Mouse (Mus musculus) limb, embryonic 15.5 days (tissue): ENCODE results near the gene Vwa5b1. TPM values are rescaled to one million over a fixed set of nuclear protein-coding genes. Genes with fewer than 3 reads are reported as not detected.

Experiments
- ATAC-seq: fragments of 200-750 bp; cut with Nextera tagmentation; 2 replicates; pipeline ENCODE4 v1.8.0; 2017; ENCODE audit warnings: low read depth, moderate TSS enrichment; ENCODE audit not compliant: insufficient number of reproducible peaks, low FRiP score, low TSS enrichment
- H3K27ac ChIP-seq: fragments of 300-500 bp; sonication (generic); 2 replicates; pipeline ENCODE4 v1.5.1; 2015; ENCODE audit warnings: moderate library complexity, mild to moderate bottlenecking, inconsistent platforms
- H3K27me3 ChIP-seq: fragments of 300-500 bp; sonication (generic); 2 replicates; pipeline ENCODE4 v1.6.1; 2015; ENCODE audit warnings: inconsistent platforms
- H3K36me3 ChIP-seq: fragments of 300-500 bp; sonication (generic); 2 replicates; pipeline ENCODE4 v1.6.1; 2015; ENCODE audit warnings: inconsistent platforms
- H3K4me1 ChIP-seq: fragments of 300-500 bp; sonication (generic); 2 replicates; pipeline ENCODE4 v1.6.1; 2015; ENCODE audit warnings: inconsistent platforms
- H3K4me2 ChIP-seq: fragments of 300-500 bp; sonication (generic); 2 replicates; pipeline ENCODE4 v1.6.1; 2015; ENCODE audit warnings: mild to moderate bottlenecking, inconsistent platforms
- H3K4me3 ChIP-seq: fragments of 300-500 bp; sonication (generic); 2 replicates; pipeline ENCODE4 v1.5.1; 2015; ENCODE audit warnings: mild to moderate bottlenecking, inconsistent platforms
- H3K9ac ChIP-seq: fragments of 300-500 bp; sonication (generic); 2 replicates; pipeline ENCODE4 v1.6.1; 2015; ENCODE audit warnings: inconsistent platforms
- H3K9me3 ChIP-seq: fragments of 300-500 bp; sonication (generic); 2 replicates; pipeline ENCODE4 v1.6.1; 2016; ENCODE audit warnings: inconsistent platforms
- WGBS: fragments of 180-500 bp; shearing (Covaris S2); methylation state at CpG from one replicate; pipeline ENCODE4 v1.1.7; 2015; 5-methylcytosine and 5-hydroxymethylcytosine counted together
- polyA plus RNA-seq: library from polyadenylated mRNA; unstranded; fragments of >200 nt; fragmentation: Nextera tagmentation; extraction: Ambion mirVana; gene quantifications from 2 replicates; pipeline ENCODE4 v1.2.1, GENCODE M21; 2015

Vwa5b1 gene
- polyA plus RNA-seq = 0.08 and 0.11 TPM in 2 replicates

GRCm38 (mm10) chr4:138635428-138636145 is at the start of gene Vwa5b1:
Gene Vwa5b1 (minus strand): TSS chr4:138635884.
- 22% methylated on average over 8 of the region's 8 CpGs for WGBS
- Histone ChIP-seq H3K36me3 (no peaks in the 10 kb centered on the region), H3K4me3 (no peak within 1 kb of the TSS), H3K9me3 (no peaks in the 10 kb centered on the region), H3K9ac (no peak within 1 kb of the TSS), H3K27ac (no peak within 1 kb of the TSS), H3K27me3 (no peaks in the 10 kb centered on the region), H3K4me2 (no peak within 1 kb of the TSS), H3K4me1 (no peaks in the 10 kb centered on the region)
- ATAC-seq = no peak

- Histone ChIP-seq H3K9ac (no peak overlapping the region), H3K9me3 (no peaks in the 10 kb centered on the region), H3K27ac (no peak overlapping the region), H3K4me3 (no peak overlapping the region), H3K36me3 (no peaks in the 10 kb centered on the region), H3K27me3 (peaks cover 13% of the 10 kb centered on the region; the same call in 1 of the 2 replicates), H3K4me1 (no peaks in the 10 kb centered on the region), H3K4me2 (no peak overlapping the region)
- ATAC-seq = no peak
- WGBS = 71% methylated on average over 2 of the region's 2 CpGs
Observed at GRCm38 (mm10) chr4:138682760-138683159, 47.1 kb upstream of the Vwa5b1 start.

GRCm38 (mm10) chr4:138680124-138680523 is 44.4 kb upstream of the Vwa5b1 start:
- no peaks in the 10 kb centered on the region for H3K4me1 ChIP-seq
- WGBS = 67% methylated on average over 4 of the region's 4 CpGs
- no peaks in the 10 kb centered on the region for H3K36me3 ChIP-seq
- H3K27me3 ChIP-seq = 0 out of 2 replicates have a peak, but pooled peaks cover 4% of the 10 kb centered on the region
- H3K27ac ChIP-seq = no peak overlapping the region
- no peak for ATAC-seq
- H3K9ac ChIP-seq = no peak overlapping the region
- H3K4me3 ChIP-seq = no peak overlapping the region
- H3K4me2 ChIP-seq = no peak overlapping the region
- H3K9me3 ChIP-seq = no peaks in the 10 kb centered on the region

GRCm38 (mm10) chr4:138677579-138677978 is 41.9 kb upstream of the Vwa5b1 start:
- ATAC-seq = no peak
- Histone ChIP-seq H3K27ac (no peak overlapping the region), H3K36me3 (no peaks in the 10 kb centered on the region), H3K4me1 (no peaks in the 10 kb centered on the region), H3K27me3 (0 out of 2 replicates have a peak, but pooled peaks cover 4% of the 10 kb centered on the region), H3K4me2 (no peak overlapping the region), H3K9me3 (no peaks in the 10 kb centered on the region), H3K9ac (no peak overlapping the region), H3K4me3 (no peak overlapping the region)
- WGBS = 23% methylated on average over 16 of the region's 16 CpGs

GRCm38 (mm10) chr4:138676480-138676879 is 40.8 kb upstream of the Vwa5b1 start:
- ATAC-seq = no peak
- Histone ChIP-seq H3K9me3 (no peaks in the 10 kb centered on the region), H3K4me3 (no peak overlapping the region), H3K4me1 (no peaks in the 10 kb centered on the region), H3K9ac (no peak overlapping the region), H3K27me3 (0 out of 2 replicates have a peak, but pooled peaks cover 6% of the 10 kb centered on the region), H3K36me3 (no peaks in the 10 kb centered on the region), H3K27ac (no peak overlapping the region), H3K4me2 (no peak overlapping the region)
- WGBS = 9% methylated on average over 16 of the region's 16 CpGs

- no peak for ATAC-seq
- Histone ChIP-seq H3K4me1 (no peaks in the 10 kb centered on the region), H3K36me3 (no peaks in the 10 kb centered on the region), H3K9ac (no peak overlapping the region), H3K4me2 (no peak overlapping the region), H3K27me3 (0 out of 2 replicates have a peak, but pooled peaks cover 2% of the 10 kb centered on the region), H3K27ac (no peak overlapping the region), H3K9me3 (no peaks in the 10 kb centered on the region), H3K4me3 (no peak overlapping the region)
- 68% methylated on average over 4 of the region's 4 CpGs for WGBS
Observed at GRCm38 (mm10) chr4:138672160-138672559, 36.5 kb upstream of the Vwa5b1 start.

- Histone ChIP-seq H3K4me3 (no peak overlapping the region), H3K27me3 (0 out of 2 replicates have a peak, but pooled peaks cover 2% of the 10 kb centered on the region), H3K36me3 (no peaks in the 10 kb centered on the region), H3K9ac (no peak overlapping the region), H3K9me3 (no peaks in the 10 kb centered on the region), H3K27ac (no peak overlapping the region), H3K4me1 (no peaks in the 10 kb centered on the region), H3K4me2 (no peak overlapping the region)
- WGBS = 75% methylated on average over 11 of the region's 11 CpGs
- ATAC-seq = no peak
Observed at GRCm38 (mm10) chr4:138670093-138670889, 34.6 kb upstream of the Vwa5b1 start.

- no peak overlapping the region for H3K27ac ChIP-seq
- H3K9ac ChIP-seq = no peak overlapping the region
- H3K4me3 ChIP-seq = no peak overlapping the region
- no peaks in the 10 kb centered on the region for H3K4me1 ChIP-seq
- H3K4me2 ChIP-seq = no peak overlapping the region
- H3K27me3 ChIP-seq = no peaks in the 10 kb centered on the region
- no peak for ATAC-seq
- H3K9me3 ChIP-seq = no peaks in the 10 kb centered on the region
- WGBS = 67% methylated on average over 10 of the region's 10 CpGs
- H3K36me3 ChIP-seq = no peaks in the 10 kb centered on the region
Observed at GRCm38 (mm10) chr4:138666521-138666920, 30.8 kb upstream of the Vwa5b1 start.

GRCm38 (mm10) chr4:138659936-138660602 is 24.4 kb upstream of the Vwa5b1 start:
- H3K4me2 ChIP-seq = no peak overlapping the region
- H3K9me3 ChIP-seq = no peaks in the 10 kb centered on the region
- H3K27me3 ChIP-seq = no peaks in the 10 kb centered on the region
- no peak overlapping the region for H3K4me3 ChIP-seq
- no peaks in the 10 kb centered on the region for H3K36me3 ChIP-seq
- WGBS = 80% methylated on average over 11 of the region's 11 CpGs
- H3K9ac ChIP-seq = no peak overlapping the region
- H3K4me1 ChIP-seq = no peaks in the 10 kb centered on the region
- ATAC-seq = no peak
- no peak overlapping the region for H3K27ac ChIP-seq

- H3K27me3 ChIP-seq = no peaks in the 10 kb centered on the region
- no peak overlapping the region for H3K4me2 ChIP-seq
- no peaks in the 10 kb centered on the region for H3K36me3 ChIP-seq
- 51% methylated on average over 6 of the region's 6 CpGs for WGBS
- H3K9ac ChIP-seq = no peak overlapping the region
- no peak overlapping the region for H3K27ac ChIP-seq
- H3K4me1 ChIP-seq = no peaks in the 10 kb centered on the region
- H3K9me3 ChIP-seq = no peaks in the 10 kb centered on the region
- H3K4me3 ChIP-seq = no peak overlapping the region
- no peak for ATAC-seq
Observed at GRCm38 (mm10) chr4:138653056-138653455, 17.4 kb upstream of the Vwa5b1 start.

- WGBS = 87% methylated on average over 4 of the region's 4 CpGs
- H3K27me3 ChIP-seq = no peaks in the 10 kb centered on the region
- H3K4me1 ChIP-seq = no peaks in the 10 kb centered on the region
- H3K9me3 ChIP-seq = no peaks in the 10 kb centered on the region
- H3K36me3 ChIP-seq = no peaks in the 10 kb centered on the region
- ATAC-seq = no peak
- no peak overlapping the region for H3K4me3 ChIP-seq
- no peak overlapping the region for H3K27ac ChIP-seq
- no peak overlapping the region for H3K4me2 ChIP-seq
- H3K9ac ChIP-seq = no peak overlapping the region
Observed at GRCm38 (mm10) chr4:138651881-138652280, 16.2 kb upstream of the Vwa5b1 start.
